24 mouse cellular contexts compared by ENCODE assay signal in genomic region chr12:25073374-25073773, GRCm38 (mm10).
"Had no signal": no experiment of that assay in that cellular context is flagged by ENCODE, and none has a peak within 500 bp of the region (broad histone marks: within the 10 kb centered on the region; RNA-seq: fewer than 3 reads in every experiment).

No protein-coding gene starts in this region.

- H3K36me3 ChIP-seq: limb, embryonic 10.5 days; limb, embryonic 13.5 days; liver, embryonic 12.5 days; liver, embryonic 15.5 days; lung, embryonic 15.5 days; midbrain, embryonic 12.5 days; midbrain, embryonic 15.5 days; neural tube, embryonic 12.5 days; neural tube, embryonic 15.5 days had no signal

- H3K27me3 ChIP-seq: limb, embryonic 13.5 days; liver, embryonic 12.5 days; liver, embryonic 15.5 days; lung, embryonic 15.5 days; midbrain, embryonic 12.5 days; midbrain, embryonic 15.5 days; neural tube, embryonic 12.5 days; neural tube, embryonic 15.5 days had no signal

- H3K27ac ChIP-seq: layer of hippocampus, adult 2 months; limb, embryonic 10.5 days; limb, embryonic 13.5 days; liver, embryonic 12.5 days; liver, embryonic 15.5 days; lung, embryonic 15.5 days; midbrain, embryonic 12.5 days; midbrain, embryonic 15.5 days; neural tube, embryonic 12.5 days; neural tube, embryonic 15.5 days; stomach, postnatal 0 days had no signal

- ATAC-seq: liver, embryonic 12.5 days; midbrain, embryonic 15.5 days had no signal

- H3K4me2 ChIP-seq: limb, embryonic 13.5 days; liver, embryonic 12.5 days; liver, embryonic 15.5 days; lung, embryonic 15.5 days; midbrain, embryonic 12.5 days; midbrain, embryonic 15.5 days; neural tube, embryonic 12.5 days; neural tube, embryonic 15.5 days had no signal

- H3K4me3 ChIP-seq: layer of hippocampus, adult 2 months; limb, embryonic 10.5 days; limb, embryonic 13.5 days; liver, embryonic 12.5 days; liver, embryonic 15.5 days; lung, embryonic 15.5 days; megakaryocyte, embryonic 14.5 days; midbrain, embryonic 12.5 days; midbrain, embryonic 15.5 days; neural tube, embryonic 12.5 days; neural tube, embryonic 15.5 days had no signal

- H3K4me1 ChIP-seq: limb, embryonic 10.5 days; limb, embryonic 13.5 days; liver, embryonic 12.5 days; liver, embryonic 15.5 days; lung, embryonic 15.5 days; midbrain, embryonic 15.5 days had no signal

- H3K9ac ChIP-seq: limb, embryonic 13.5 days; liver, embryonic 12.5 days; liver, embryonic 15.5 days; lung, embryonic 15.5 days; midbrain, embryonic 12.5 days; midbrain, embryonic 15.5 days; neural tube, embryonic 12.5 days; neural tube, embryonic 15.5 days had no signal

- DNase-seq: kidney, postnatal 25 days; layer of hippocampus, adult 9-11 months; liver; lung, adult 18-20 months; lung, postnatal 10 days; lung, postnatal 36 days; right cerebral cortex, adult 18-20 months; right cerebral cortex, postnatal 14 days; right cerebral cortex, postnatal 4 days; thymus, adult 2 months; thymus, postnatal 14 days; thymus, postnatal 4 days had no signal

- H3K9me3 ChIP-seq: limb, embryonic 10.5 days; liver, embryonic 12.5 days; liver, embryonic 15.5 days; lung, embryonic 15.5 days; midbrain, embryonic 12.5 days; midbrain, embryonic 15.5 days; neural tube, embryonic 12.5 days; neural tube, embryonic 15.5 days had no signal
